Mouse (Mus musculus): Measurements from ENCODE around the gene Tmem160. TPM values are rescaled to one million over a fixed set of nuclear protein-coding genes. Genes with fewer than 3 reads are reported as not detected.

The Tmem160 gene
- polyA plus RNA-seq, 1 experiment from 2014 or later, result 52.4 TPM

DNA sequence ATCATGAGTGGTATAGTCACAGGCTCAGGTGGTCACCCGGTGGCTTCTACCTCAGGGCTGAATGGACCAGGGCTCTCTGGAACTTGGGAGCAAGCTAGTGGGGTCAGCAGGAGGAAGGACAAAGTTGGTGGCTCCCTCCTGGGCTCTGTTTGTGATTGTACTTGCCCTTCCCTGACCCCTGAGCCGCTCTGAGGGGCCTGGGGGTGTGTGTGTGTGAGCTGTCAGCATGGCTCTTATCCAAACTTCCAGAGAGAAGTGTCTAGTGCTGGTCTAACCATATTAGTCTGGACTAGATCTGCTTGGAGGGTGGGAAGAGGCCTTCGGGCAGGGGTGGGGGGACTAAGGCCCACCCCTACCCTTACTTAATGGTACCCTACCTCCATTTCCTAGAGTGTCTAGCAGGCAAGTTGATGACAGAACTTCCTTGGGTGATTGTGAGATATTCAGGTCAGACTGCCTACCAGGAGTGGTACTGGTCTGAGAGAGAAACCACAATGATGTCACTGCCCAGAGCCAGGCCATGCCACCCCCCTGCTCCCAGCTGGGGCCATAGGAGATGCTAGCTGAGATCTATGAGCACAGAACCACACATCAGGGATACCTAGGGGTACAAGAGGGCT lies 19.1 kb upstream of the Tmem160 start:
- 75% methylated on average over 3 of the region's 3 CpGs for WGBS
- Histone ChIP-seq H3K9ac (ENCODE audit: low read depth, low read length) (no peak overlapping the region), H3K9me3 (ENCODE audit: control insufficient read depth, low read length) (no peaks in the 10 kb centered on the region), H3K27me3 (replicated peaks; ENCODE audit: control insufficient read depth, insufficient read depth, low read length) (no peaks in the 10 kb centered on the region), H3K27ac (ENCODE audit: low read length) (no peak overlapping the region), H3K36me3 (ENCODE audit: control insufficient read depth, insufficient read depth, low read length) (peaks cover 59% of the 10 kb centered on the region), H3K4me1 (ENCODE audit: control insufficient read depth, insufficient read depth, low read length) (no peaks in the 10 kb centered on the region), H3K4me2 (ENCODE audit: low read depth, low read length) (no peak overlapping the region), H3K4me3 (ENCODE audit: low read length) (no peak overlapping the region)
- ATAC-seq, result 0 out of 2 replicates have a peak, but pooled peaks have one; percentile 18

DNA sequence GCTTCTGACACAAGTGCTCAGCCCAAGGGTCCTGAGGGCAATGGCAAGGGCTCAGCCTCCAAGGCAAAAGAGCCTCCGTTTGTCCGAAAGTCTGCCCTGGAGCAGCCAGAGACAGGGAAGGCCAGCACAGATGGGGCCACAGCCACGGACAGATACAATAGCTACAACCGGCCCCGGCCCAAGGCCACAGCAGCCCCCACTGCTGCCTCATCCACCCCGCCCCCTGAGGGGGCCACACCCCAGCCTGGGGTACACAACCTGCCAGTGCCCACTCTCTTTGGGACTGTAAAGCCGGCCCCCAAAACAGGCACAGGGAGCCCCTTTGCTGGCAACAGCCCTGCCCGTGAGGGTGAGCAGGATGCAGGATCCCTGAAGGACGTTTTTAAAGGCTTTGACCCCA lies 17.5 kb upstream of the Tmem160 start:
- Histone ChIP-seq H3K4me1 (ENCODE audit: control insufficient read depth, insufficient read depth, low read length) (no peaks in the 10 kb centered on the region), H3K9me3 (ENCODE audit: control insufficient read depth, low read length) (no peaks in the 10 kb centered on the region), H3K36me3 (ENCODE audit: control insufficient read depth, insufficient read depth, low read length) (peaks cover 53% of the 10 kb centered on the region), H3K27ac (ENCODE audit: low read length) (no peak overlapping the region), H3K9ac (ENCODE audit: low read depth, low read length) (no peak overlapping the region), H3K4me2 (ENCODE audit: low read depth, low read length) (no peak overlapping the region), H3K27me3 (replicated peaks; ENCODE audit: control insufficient read depth, insufficient read depth, low read length) (no peaks in the 10 kb centered on the region), H3K4me3 (ENCODE audit: low read length) (no peak overlapping the region)
- no peak for ATAC-seq
- WGBS, result 84% methylated on average over 9 of the region's 9 CpGs

DNA sequence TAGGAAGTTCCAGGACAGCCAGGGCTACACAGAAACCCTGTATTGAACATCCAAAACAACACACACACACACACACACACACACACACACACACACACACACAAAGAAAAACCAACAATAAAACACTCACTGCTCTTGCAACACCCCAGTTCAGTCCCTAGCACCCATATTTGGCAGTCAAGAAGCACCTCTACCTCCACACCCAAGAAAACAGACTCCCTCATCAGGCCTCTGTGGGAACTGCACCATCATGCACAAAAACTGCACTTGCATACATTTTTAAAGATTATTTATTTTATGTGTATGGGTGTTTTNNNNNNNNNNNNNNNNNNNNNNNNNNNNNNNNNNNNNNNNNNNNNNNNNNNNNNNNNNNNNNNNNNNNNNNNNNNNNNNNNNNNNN lies 11.3 kb upstream of the Tmem160 start:
- no peak for ATAC-seq
- no peak overlapping the region for H3K9ac ChIP-seq (ENCODE audit: low read depth, low read length)
- no peak overlapping the region for H3K4me3 ChIP-seq (ENCODE audit: low read length)
- H3K9me3 ChIP-seq (ENCODE audit: control insufficient read depth, low read length), result no peaks in the 10 kb centered on the region
- no peak overlapping the region for H3K4me2 ChIP-seq (ENCODE audit: low read depth, low read length)
- no peak overlapping the region for H3K27ac ChIP-seq (ENCODE audit: low read length)
- peaks cover 3% of the 10 kb centered on the region for H3K36me3 ChIP-seq (ENCODE audit: control insufficient read depth, insufficient read depth, low read length)
- H3K4me1 ChIP-seq (ENCODE audit: control insufficient read depth, insufficient read depth, low read length), result no peaks in the 10 kb centered on the region
- H3K27me3 ChIP-seq (replicated peaks; ENCODE audit: control insufficient read depth, insufficient read depth, low read length), result no peaks in the 10 kb centered on the region

DNA sequence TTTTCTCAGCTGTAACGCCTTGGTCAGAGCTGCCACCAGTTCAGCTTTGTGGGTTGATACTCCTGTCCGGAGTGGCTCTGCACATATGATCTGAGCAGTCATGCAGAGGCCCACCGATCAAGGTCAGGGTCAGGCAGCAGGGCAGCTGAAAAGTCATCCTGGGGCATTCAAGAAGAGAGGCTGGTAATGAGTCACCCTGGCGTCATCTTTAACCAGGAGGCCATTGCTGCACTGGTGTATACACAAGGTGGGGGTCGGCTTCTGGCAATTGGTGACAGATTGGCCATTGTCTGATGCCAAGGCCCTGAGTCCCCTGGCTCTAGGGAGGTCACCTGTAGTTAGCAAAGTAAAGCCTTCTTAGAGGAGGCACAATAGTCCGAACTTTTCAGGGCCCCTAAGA lies 923 bp upstream of the Tmem160 start:
- Histone ChIP-seq H3K9me3 (ENCODE audit: control insufficient read depth, low read length) (no peaks in the 10 kb centered on the region), H3K4me1 (ENCODE audit: control insufficient read depth, insufficient read depth, low read length) (peaks cover 9% of the 10 kb centered on the region), H3K9ac (ENCODE audit: low read depth, low read length) (no peak overlapping the region), H3K4me3 (ENCODE audit: low read length) (no peak overlapping the region), H3K4me2 (ENCODE audit: low read depth, low read length) (no peak overlapping the region), H3K36me3 (ENCODE audit: control insufficient read depth, insufficient read depth, low read length) (0 out of 2 replicates have a peak, but pooled peaks cover 3% of the 10 kb centered on the region), H3K27me3 (replicated peaks; ENCODE audit: control insufficient read depth, insufficient read depth, low read length) (no peaks in the 10 kb centered on the region), H3K27ac (ENCODE audit: low read length) (no peak overlapping the region)
- 78% methylated on average over 6 of the region's 6 CpGs for WGBS
- no peak for ATAC-seq

DNA sequence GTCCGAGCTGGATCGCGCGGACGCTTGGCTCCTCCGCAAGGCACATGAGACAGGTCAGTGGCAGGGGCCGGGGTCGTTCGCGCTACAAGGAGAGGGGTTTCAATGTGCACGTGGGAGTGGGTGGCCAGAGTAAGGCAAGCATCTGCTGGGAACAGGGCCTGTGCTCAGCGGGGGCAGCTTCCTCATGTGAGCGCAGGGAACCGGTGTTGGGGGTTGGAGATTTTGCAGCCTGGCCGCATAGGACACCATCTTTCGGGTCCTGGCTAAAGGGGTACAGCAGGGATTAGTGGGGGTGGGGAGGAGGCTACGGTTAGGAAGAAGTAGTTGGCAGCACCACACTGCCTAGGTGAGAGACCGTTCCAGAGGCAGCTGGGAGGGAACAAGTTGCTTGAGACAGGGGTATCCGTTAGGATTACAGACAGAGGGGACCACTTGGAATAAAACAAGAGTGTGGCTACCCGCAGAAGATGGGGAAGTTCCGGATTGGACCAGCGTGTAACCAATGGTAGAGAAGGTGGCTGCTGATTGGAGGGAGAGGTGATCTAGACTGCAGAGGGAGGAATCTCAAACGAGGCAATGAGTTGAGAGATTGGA lies 636 bp downstream of the Tmem160 start:
- 0 out of 2 replicates have a peak, but pooled peaks cover 3% of the 10 kb centered on the region for H3K36me3 ChIP-seq (ENCODE audit: control insufficient read depth, insufficient read depth, low read length)
- H3K9me3 ChIP-seq (ENCODE audit: control insufficient read depth, low read length), result no peaks in the 10 kb centered on the region
- under 1% methylated on average over 23 of the region's 23 CpGs for WGBS
- peak; percentile 43 for ATAC-seq
- H3K4me3 ChIP-seq (ENCODE audit: low read length), result peak overlapping the region; percentile 84
- H3K4me2 ChIP-seq (ENCODE audit: low read depth, low read length), result peak overlapping the region; percentile 86
- H3K9ac ChIP-seq (ENCODE audit: low read depth, low read length), result peak overlapping the region; percentile 84
- H3K4me1 ChIP-seq (ENCODE audit: control insufficient read depth, insufficient read depth, low read length), result peaks cover 9% of the 10 kb centered on the region
- no peaks in the 10 kb centered on the region for H3K27me3 ChIP-seq (replicated peaks; ENCODE audit: control insufficient read depth, insufficient read depth, low read length)
- peak overlapping the region; percentile 57; the same call in 1 of the 2 replicates for H3K27ac ChIP-seq (ENCODE audit: low read length)

DNA sequence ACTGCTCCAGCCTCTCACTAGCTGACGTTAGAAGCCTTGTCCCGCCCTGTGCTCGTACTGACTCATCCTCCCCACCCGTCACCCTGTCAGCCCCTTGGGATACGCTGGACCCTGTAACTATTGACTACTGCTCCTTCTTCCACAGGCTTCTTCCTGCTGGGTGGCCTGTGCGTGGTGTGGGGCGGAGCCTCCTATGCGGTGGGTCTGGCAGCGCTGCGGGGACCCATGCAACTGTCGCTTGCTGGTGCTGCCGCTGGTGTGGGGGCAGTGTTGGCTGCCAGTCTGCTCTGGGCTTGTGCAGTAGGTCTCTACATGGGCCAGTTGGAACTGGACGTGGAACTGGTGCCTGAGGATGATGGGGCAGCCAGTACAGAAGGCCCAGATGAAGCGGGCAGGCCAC lies 2.4 kb downstream of the Tmem160 start:
- no peak overlapping the region for H3K4me3 ChIP-seq (ENCODE audit: low read length)
- H3K36me3 ChIP-seq (ENCODE audit: control insufficient read depth, insufficient read depth, low read length), result 0 out of 2 replicates have a peak, but pooled peaks cover 3% of the 10 kb centered on the region
- no peaks in the 10 kb centered on the region for H3K9me3 ChIP-seq (ENCODE audit: control insufficient read depth, low read length)
- H3K27ac ChIP-seq (ENCODE audit: low read length), result no peak overlapping the region
- WGBS, result 94% methylated on average over 14 of the region's 14 CpGs
- no peak overlapping the region for H3K9ac ChIP-seq (ENCODE audit: low read depth, low read length)
- H3K4me2 ChIP-seq (ENCODE audit: low read depth, low read length), result no peak overlapping the region
- H3K4me1 ChIP-seq (ENCODE audit: control insufficient read depth, insufficient read depth, low read length), result peaks cover 9% of the 10 kb centered on the region
- H3K27me3 ChIP-seq (replicated peaks; ENCODE audit: control insufficient read depth, insufficient read depth, low read length), result no peaks in the 10 kb centered on the region
- no peak for ATAC-seq

DNA sequence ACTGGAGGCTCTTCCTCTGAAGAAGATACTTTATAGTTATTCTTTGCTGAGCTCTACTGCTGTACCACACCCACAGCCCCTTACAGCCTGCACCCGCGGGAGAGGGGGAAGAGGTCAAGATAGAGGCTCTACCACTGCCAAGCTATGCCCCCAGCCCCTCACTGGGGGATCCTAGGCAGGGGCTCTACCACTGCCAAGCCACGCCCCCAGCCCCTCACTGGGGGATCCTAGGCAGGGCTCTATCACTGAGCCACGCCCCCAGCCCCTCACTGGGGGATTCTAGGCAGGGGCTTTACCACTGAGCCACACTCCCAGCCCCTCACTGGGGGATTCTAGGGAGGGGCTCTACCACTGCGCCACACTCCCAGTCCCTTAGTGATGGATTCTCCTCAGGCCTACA lies 3.7 kb downstream of the Tmem160 start:
- peaks cover 2% of the 10 kb centered on the region; the same call in 1 of the 2 replicates for H3K27me3 ChIP-seq (replicated peaks; ENCODE audit: control insufficient read depth, insufficient read depth, low read length)
- H3K9me3 ChIP-seq (ENCODE audit: control insufficient read depth, low read length), result no peaks in the 10 kb centered on the region
- no peak overlapping the region for H3K4me2 ChIP-seq (ENCODE audit: low read depth, low read length)
- no peak for ATAC-seq
- 84% methylated on average over 5 of the region's 5 CpGs for WGBS
- no peak overlapping the region for H3K4me3 ChIP-seq (ENCODE audit: low read length)
- H3K4me1 ChIP-seq (ENCODE audit: control insufficient read depth, insufficient read depth, low read length), result peaks cover 9% of the 10 kb centered on the region
- H3K9ac ChIP-seq (ENCODE audit: low read depth, low read length), result no peak overlapping the region
- H3K36me3 ChIP-seq (ENCODE audit: control insufficient read depth, insufficient read depth, low read length), result 0 out of 2 replicates have a peak, but pooled peaks cover 3% of the 10 kb centered on the region
- H3K27ac ChIP-seq (ENCODE audit: low read length), result no peak overlapping the region

DNA sequence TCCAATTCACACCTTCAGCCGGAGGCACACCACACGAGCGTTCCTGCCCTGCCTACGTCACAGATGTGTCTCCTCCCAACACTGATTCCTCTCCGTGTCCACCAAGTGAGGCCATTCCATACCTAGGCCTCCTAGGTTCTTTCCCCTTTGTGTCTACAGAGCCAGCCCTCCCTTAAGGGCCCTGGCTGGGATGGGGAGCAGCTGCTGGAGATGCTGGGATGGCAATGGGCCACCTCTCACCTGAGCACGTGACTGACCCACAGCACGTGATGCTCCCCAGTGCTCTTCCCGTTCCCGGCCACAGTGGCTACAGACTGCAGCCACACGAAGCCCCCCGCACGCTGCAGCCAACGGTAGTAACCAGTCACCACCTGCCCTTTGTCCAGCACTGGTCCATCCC lies 8.0 kb downstream of the Tmem160 start:
- H3K9me3 ChIP-seq (ENCODE audit: control insufficient read depth, low read length), result no peaks in the 10 kb centered on the region
- no peaks in the 10 kb centered on the region for H3K4me1 ChIP-seq (ENCODE audit: control insufficient read depth, insufficient read depth, low read length)
- H3K27ac ChIP-seq (ENCODE audit: low read length), result no peak overlapping the region
- 45% methylated on average over 13 of the region's 13 CpGs for WGBS
- no peak overlapping the region for H3K4me2 ChIP-seq (ENCODE audit: low read depth, low read length)
- no peak overlapping the region for H3K9ac ChIP-seq (ENCODE audit: low read depth, low read length)
- peaks cover 2% of the 10 kb centered on the region; the same call in 1 of the 2 replicates for H3K27me3 ChIP-seq (replicated peaks; ENCODE audit: control insufficient read depth, insufficient read depth, low read length)
- ATAC-seq, result no peak
- no peak overlapping the region for H3K4me3 ChIP-seq (ENCODE audit: low read length)
- H3K36me3 ChIP-seq (ENCODE audit: control insufficient read depth, insufficient read depth, low read length), result no peaks in the 10 kb centered on the region

DNA sequence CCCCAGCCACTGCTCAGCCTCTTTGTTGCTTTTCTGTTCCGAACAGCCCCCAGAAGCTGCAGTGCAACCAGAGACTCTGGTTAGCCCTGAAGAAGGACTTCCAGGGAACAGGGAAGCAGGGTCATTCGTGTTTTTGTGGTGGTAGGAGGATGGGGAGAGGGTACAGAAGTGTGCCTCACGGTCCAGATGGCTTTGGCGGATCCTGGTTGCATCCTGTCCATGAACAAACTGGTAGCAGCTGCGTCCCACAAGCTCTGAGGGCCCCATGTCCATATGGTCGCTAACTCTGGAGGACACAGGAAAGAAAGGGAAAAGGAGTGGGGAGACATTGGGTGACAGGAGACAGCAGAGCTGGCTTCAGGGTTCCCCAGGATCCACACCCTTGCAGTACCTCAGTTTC lies 8.6 kb downstream of the Tmem160 start:
- 63% methylated on average over 6 of the region's 6 CpGs for WGBS

More for the DNA sequence above, 8.6 kb downstream of the Tmem160 start:
- H3K9me3 ChIP-seq (ENCODE audit: control insufficient read depth, low read length), result no peaks in the 10 kb centered on the region
- H3K27ac ChIP-seq (ENCODE audit: low read length), result no peak overlapping the region
- no peaks in the 10 kb centered on the region for H3K36me3 ChIP-seq (ENCODE audit: control insufficient read depth, insufficient read depth, low read length)
- peaks cover 2% of the 10 kb centered on the region; the same call in 1 of the 2 replicates for H3K27me3 ChIP-seq (replicated peaks; ENCODE audit: control insufficient read depth, insufficient read depth, low read length)
- H3K4me1 ChIP-seq (ENCODE audit: control insufficient read depth, insufficient read depth, low read length), result no peaks in the 10 kb centered on the region
- no peak overlapping the region for H3K4me3 ChIP-seq (ENCODE audit: low read length)
- no peak overlapping the region for H3K4me2 ChIP-seq (ENCODE audit: low read depth, low read length)
- ATAC-seq, result no peak
- no peak overlapping the region for H3K9ac ChIP-seq (ENCODE audit: low read depth, low read length)

Measured in intestine, embryonic 16.5 days (tissue).